Mouse (Mus musculus) bone marrow, adult 2 months (tissue): ENCODE results near the gene Wbp2. TPM values are rescaled to one million over a fixed set of nuclear protein-coding genes. Genes with fewer than 3 reads are reported as not detected.

Experiments
- H3K27ac ChIP-seq: fragments of 200-500 bp; 2 replicates; pipeline ENCODE4 v1.5.1; 2012; ENCODE audit warnings: low read depth, mild to moderate bottlenecking, control low read depth, inconsistent platforms, low read length; ENCODE audit not compliant: control insufficient read depth, poor library complexity, insufficient read depth
- H3K4me1 ChIP-seq: fragments of 200-500 bp; 2 replicates; pipeline ENCODE4 v1.6.1; 2011; ENCODE audit warnings: low read length; ENCODE audit not compliant: control insufficient read depth, insufficient read depth
- H3K4me3 ChIP-seq: fragments of 200-500 bp; replicated peaks from 2 replicates; pipeline ENCODE3; 2011; ENCODE audit warnings: mild to moderate bottlenecking, low read depth, low read length, control low read depth; ENCODE audit not compliant: control insufficient read depth
- CTCF ChIP-seq: fragments of 200-500 bp; IDR thresholded peaks from 2 replicates; pipeline ENCODE4 v1.5.1; 2011; ENCODE audit warnings: low read length, control low read depth; ENCODE audit not compliant: control insufficient read depth, insufficient read depth
- POLR2A ChIP-seq: fragments of 200-500 bp; IDR thresholded peaks from 2 replicates; pipeline ENCODE4 v1.6.1; 2011; ENCODE audit warnings: low read depth, mild to moderate bottlenecking, control low read depth, low read length, borderline replicate concordance; ENCODE audit not compliant: control insufficient read depth
- WGBS: fragments of 180-500 bp; shearing (Covaris S2); methylation state at CpG from one replicate; pipeline ENCODE4 v1.1.7; 2018; 5-methylcytosine and 5-hydroxymethylcytosine counted together
- polyA plus RNA-seq: library from polyadenylated mRNA; stranded (reverse); fragments of >200 nt; gene quantifications from 2 replicates; pipeline ENCODE4 v1.2.4, GENCODE M21; 2011; ENCODE audit warnings: low replicate concordance; ENCODE audit not compliant: missing spikeins, insufficient read depth, insufficient read length

Gene Wbp2
- polyA plus RNA-seq, 1 experiment, result 68.0 TPM

DNA sequence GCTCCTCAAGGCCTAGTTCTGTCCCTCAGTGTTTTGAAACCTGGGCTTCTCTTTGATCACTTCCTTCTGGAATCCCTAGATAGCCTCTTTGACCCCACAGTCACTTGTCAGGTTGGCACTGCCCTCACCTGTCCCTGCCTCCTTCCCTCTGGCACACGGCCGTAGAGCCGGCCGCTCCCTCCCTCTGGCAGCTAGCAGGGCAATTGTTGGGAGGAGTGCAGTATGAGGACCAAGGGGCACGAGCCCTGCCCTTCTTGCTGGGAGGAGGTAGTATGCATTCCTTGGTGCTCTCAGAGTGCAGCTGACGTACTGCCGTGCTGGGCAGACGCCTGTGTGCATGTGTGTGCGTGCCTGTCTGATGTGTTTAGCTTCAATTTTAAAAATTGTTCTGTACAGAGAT, 26.2 kb downstream of the Wbp2 start:
- 89% methylated on average over 9 of the region's 9 CpGs for WGBS
- no peak overlapping the region for H3K27ac ChIP-seq
- H3K4me1 ChIP-seq, result peaks cover 3% of the 10 kb centered on the region; the same call in 1 of the 2 replicates
- no peak overlapping the region for H3K4me3 ChIP-seq
- TF ChIP-seq POLR2A, result no peak
- no peak for TF ChIP-seq CTCF

DNA sequence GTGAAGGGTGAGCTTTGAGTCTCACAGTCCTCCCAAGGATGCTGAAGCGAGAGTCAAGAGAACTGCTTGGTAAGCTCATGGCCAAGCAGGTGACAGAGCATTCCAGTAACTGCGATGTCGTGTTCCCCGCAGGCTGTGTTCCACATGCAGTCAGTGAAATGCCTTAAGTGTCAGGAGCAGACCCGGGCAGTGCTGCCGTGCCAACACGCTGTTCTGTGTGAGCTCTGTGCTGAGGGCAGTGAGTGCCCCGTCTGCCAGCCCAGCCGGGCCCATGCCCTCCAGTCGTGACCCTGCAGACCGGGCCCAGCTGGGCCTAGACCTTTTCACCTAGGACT, 27.1 kb downstream of the Wbp2 start:
- WGBS, result 94% methylated on average over 11 of the region's 11 CpGs
- Histone ChIP-seq H3K4me1 (peaks cover 3% of the 10 kb centered on the region; the same call in 1 of the 2 replicates), H3K4me3 (no peak overlapping the region), H3K27ac (no peak overlapping the region)
- TF ChIP-seq POLR2A, result peak; percentile 25; the same call in 1 of the 2 replicates
- TF ChIP-seq CTCF, result no peak

DNA sequence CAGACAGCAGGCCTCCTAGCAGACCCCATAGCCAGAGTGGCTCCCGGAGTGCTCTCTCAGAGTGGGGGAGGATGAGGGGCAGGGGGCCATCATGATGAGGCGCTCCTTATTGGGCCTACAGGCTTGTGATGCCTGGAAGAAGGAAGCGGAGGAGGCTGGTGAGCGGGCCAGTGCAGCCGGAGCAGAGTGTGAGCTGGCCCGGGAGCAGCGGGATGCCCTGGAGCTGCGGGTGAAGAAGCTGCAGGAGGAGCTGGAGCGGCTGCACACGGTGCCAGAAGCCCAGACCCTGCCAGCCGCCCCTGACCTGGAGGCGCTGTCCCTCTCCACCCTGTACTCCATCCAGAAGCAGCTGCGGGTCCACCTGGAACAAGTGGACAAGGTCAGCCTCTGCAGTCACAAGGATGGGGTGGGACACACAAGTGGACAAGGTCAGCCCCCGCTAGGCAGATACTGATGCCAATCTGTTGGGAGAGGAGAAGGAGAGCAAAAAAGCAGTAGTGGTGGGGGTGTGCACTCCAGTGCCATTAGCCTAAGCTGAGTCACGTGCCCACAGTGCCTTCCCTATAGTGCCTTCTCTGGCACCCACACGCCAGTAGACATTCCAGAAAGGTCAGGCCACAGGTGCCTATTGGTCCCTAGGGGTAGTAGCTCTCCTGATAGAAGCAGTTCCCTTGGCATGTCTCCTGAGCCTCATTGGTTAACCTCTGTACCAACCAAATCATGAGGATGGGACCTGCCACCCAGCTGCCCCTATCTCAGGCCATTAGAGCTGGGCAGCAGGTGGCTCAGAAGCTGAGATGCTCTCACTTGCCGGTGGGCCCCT, 27.7 kb downstream of the Wbp2 start:
- TF ChIP-seq POLR2A (no peak), CTCF (no peak)
- H3K27ac ChIP-seq, result no peak overlapping the region
- 92% methylated on average over 17 of the region's 17 CpGs for WGBS
- H3K4me3 ChIP-seq, result no peak overlapping the region
- H3K4me1 ChIP-seq, result peaks cover 3% of the 10 kb centered on the region; the same call in 1 of the 2 replicates

DNA sequence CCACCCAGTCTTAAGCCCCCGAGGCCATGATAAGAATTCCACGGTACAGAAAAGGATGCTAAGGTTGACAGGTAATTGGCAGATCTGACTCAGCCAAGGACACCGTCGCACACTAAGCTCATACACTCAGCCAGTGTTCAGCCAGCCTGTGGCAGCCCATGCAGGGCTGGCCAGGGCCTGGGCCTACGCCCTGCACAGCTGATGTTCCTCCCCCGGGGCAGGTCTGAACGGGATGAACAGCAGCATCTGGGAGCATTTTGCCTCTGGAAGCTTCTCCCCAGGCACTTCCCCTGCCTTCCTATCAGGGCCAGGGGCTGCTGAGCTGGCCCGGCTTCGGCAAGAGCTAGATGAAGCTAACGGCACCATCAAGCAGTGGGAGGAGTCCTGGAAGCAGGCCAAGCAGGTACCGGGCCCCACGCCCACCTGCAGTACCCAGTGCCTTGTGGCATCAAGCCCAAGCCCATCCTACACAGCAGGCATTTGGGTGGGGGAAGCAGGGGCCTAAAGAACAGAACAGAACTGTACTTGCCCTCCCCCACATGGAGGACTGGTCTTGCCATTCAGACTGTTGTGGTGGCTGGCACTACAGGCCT, 28.7 kb downstream of the Wbp2 start:
- Histone ChIP-seq H3K27ac (no peak overlapping the region), H3K4me3 (no peak overlapping the region), H3K4me1 (peaks cover 3% of the 10 kb centered on the region; the same call in 1 of the 2 replicates)
- TF ChIP-seq POLR2A (no peak), CTCF (no peak)
- WGBS, result 71% methylated on average over 12 of the region's 12 CpGs

DNA sequence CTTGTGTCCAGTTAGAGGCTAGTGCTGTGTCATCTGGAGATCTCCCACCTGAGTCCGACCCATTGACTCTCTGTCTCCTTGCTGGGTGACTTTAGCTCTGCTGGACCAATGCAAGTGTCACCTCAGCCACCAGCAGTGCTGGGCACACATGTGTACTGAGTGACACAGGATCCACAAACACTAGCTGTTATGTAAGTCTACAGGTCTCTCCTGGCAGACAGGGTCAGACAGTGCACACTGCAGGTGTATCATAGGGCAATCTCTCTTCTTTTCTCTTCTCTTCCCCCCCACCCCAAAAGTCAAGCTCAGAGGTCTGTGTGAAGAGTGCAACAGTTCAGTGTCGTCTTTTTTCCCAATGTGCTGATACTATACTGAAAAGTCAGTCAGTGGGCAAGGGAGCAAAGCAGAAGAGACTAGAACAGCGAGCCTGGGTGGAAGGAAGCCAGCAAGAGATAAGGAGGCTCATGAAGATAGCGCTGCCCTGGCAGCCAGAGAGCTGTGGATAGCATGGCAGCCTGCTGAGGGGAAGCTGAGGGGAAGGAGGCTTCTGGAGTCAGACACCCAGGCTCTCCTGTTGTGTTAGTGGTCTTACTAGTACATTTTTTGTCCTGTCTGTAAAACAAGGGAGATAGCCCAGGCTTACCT, 29.4 kb downstream of the Wbp2 start:
- no peak for TF ChIP-seq POLR2A
- no peak for TF ChIP-seq CTCF
- no peak overlapping the region for H3K4me3 ChIP-seq
- 78% methylated on average over 4 of the region's 4 CpGs for WGBS
- peak overlapping the region; percentile 2; the same call in 1 of the 2 replicates for H3K27ac ChIP-seq
- H3K4me1 ChIP-seq, result peaks cover 3% of the 10 kb centered on the region; the same call in 1 of the 2 replicates

DNA sequence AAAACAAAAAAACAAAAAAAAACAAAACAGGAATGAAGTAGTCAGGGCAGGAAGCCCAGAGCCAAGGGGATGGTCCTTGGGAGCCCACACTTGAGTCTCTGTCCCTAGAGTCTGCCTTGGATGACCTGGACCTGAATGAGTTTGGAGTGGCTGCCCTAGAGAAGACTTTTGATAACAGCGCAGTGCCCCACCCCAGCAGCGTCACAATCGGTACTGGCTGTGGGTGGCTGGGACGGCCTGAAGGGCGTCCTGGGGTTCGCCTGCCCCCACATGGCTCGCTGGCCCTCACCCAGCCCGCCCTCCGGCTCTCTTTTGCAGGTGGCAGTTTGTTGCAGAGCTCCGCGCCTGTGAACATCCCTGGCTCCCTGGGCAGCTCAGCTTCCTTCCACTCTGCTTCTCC, 30.9 kb downstream of the Wbp2 start:
- WGBS, result 66% methylated on average over 11 of the region's 11 CpGs
- H3K4me3 ChIP-seq, result no peak overlapping the region
- no peak overlapping the region for H3K27ac ChIP-seq
- H3K4me1 ChIP-seq, result peaks cover 3% of the 10 kb centered on the region; the same call in 1 of the 2 replicates
- TF ChIP-seq POLR2A (no peak), CTCF (no peak)

DNA sequence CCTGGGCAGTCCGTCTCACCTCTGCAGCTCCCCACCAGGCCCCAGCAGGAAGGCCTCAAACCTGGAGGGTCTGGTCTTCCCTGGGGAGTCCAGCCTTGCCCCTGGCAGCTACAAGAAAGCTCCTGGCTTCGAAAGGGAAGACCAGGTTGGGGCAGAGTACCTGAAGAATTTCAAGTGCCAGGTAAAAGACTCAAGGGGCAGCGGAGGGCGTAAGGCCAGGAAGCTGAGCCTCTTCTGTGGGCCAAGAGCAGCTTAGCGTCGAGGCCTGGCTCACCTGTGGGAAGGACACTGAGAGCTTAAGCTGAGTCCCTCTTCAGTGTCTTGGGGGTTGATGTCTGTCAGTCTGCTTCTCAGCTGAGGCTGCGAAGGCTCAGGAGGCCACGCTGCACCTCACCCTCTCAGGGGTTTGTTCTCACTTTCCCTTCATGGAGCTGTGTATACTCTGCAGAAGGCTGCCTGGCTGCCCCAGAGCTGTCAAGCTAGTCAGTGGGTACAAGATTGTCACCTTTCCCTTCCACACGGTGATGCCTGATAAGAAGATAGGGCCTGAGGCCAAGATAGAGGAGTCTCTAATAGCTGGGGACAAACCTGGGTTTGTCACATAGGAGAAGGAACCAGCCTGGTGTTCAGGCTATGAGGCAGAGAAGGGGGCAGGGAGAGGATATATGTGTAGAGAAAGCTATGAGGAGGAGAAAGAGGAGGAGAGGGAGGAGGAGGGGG, 33.1 kb downstream of the Wbp2 start:
- H3K4me1 ChIP-seq, result peaks cover 3% of the 10 kb centered on the region; the same call in 1 of the 2 replicates

More for the DNA sequence above, 33.1 kb downstream of the Wbp2 start:
- 84% methylated on average over 9 of the region's 9 CpGs for WGBS
- H3K4me3 ChIP-seq, result no peak overlapping the region
- no peak for TF ChIP-seq CTCF
- TF ChIP-seq POLR2A, result no peak
- peak overlapping the region; percentile 14; the same call in 1 of the 2 replicates for H3K27ac ChIP-seq
